Mouse (Mus musculus) heart, embryonic 15.5 days (tissue): ENCODE measurements around the gene Olfr354. TPM values are rescaled to one million over a fixed set of nuclear protein-coding genes. Genes with fewer than 3 reads are reported as not detected.

Experiments used
- ATAC-seq: fragments of 200-750 bp; cut with Nextera tagmentation; replicated peaks from 2 replicates; pipeline ENCODE4 v1.8.0; 2017; ENCODE audit warnings: low read depth, moderate TSS enrichment; ENCODE audit not compliant: insufficient number of reproducible peaks, insufficient read depth, low FRiP score
- H3K27ac ChIP-seq: fragments of 300-500 bp; sonication (generic); 2 replicates; pipeline ENCODE4 v1.5.1; 2015; ENCODE audit warnings: mild to moderate bottlenecking, inconsistent platforms
- H3K27me3 ChIP-seq: fragments of 300-500 bp; sonication (generic); 2 replicates; pipeline ENCODE4 v1.6.1; 2015; ENCODE audit warnings: inconsistent platforms
- H3K36me3 ChIP-seq: fragments of 300-500 bp; sonication (generic); 2 replicates; pipeline ENCODE4 v1.6.1; 2015; ENCODE audit warnings: mild to moderate bottlenecking, inconsistent platforms
- H3K4me1 ChIP-seq: fragments of 300-500 bp; sonication (generic); replicated peaks from 2 replicates; pipeline ENCODE4 v1.6.1; 2015; ENCODE audit warnings: inconsistent platforms
- H3K4me2 ChIP-seq: fragments of 300-500 bp; sonication (generic); 2 replicates; pipeline ENCODE4 v1.6.1; 2015; ENCODE audit warnings: inconsistent platforms, mild to moderate bottlenecking, moderate library complexity
- H3K4me3 ChIP-seq: fragments of 300-500 bp; sonication (generic); 2 replicates; pipeline ENCODE4 v1.5.1; 2015; ENCODE audit warnings: mild to moderate bottlenecking, inconsistent platforms
- H3K9ac ChIP-seq: fragments of 300-500 bp; sonication (generic); 2 replicates; pipeline ENCODE4 v1.6.1; 2015; ENCODE audit warnings: mild to moderate bottlenecking, inconsistent platforms
- H3K9me3 ChIP-seq: fragments of 300-500 bp; sonication (generic); replicated peaks from 2 replicates; pipeline ENCODE4 v1.6.1; 2016; ENCODE audit warnings: inconsistent platforms
- WGBS: fragments of 180-500 bp; shearing (Covaris S2); methylation state at CpG from one replicate; pipeline ENCODE4 v1.1.7; 2015; ENCODE audit warnings: mixed read lengths; 5-methylcytosine and 5-hydroxymethylcytosine counted together
- polyA plus RNA-seq: library from polyadenylated mRNA; unstranded; fragments of >200 nt; fragmentation: Nextera tagmentation; extraction: Ambion mirVana; gene quantifications from 2 replicates; pipeline ENCODE4 v1.2.1, GENCODE M21; 2015

Gene Olfr354
- polyA plus RNA-seq: not detected in 2 replicates

GRCm38 (mm10) chr2:36905380-36905779 is at the start of gene Olfr354:
TSS of gene Olfr354 (plus strand) at chr2:36905680.
- no peak within 1 kb of the TSS for H3K4me2 ChIP-seq
- no peak for ATAC-seq
- no peaks in the 10 kb centered on the region for H3K4me1 ChIP-seq
- no peaks in the 10 kb centered on the region; the same call in 1 of the 2 replicates for H3K9me3 ChIP-seq
- H3K9ac ChIP-seq: no peak within 1 kb of the TSS
- no peak within 1 kb of the TSS for H3K4me3 ChIP-seq
- no peak within 1 kb of the TSS for H3K27ac ChIP-seq
- no peaks in the 10 kb centered on the region for H3K27me3 ChIP-seq
- H3K36me3 ChIP-seq: no peaks in the 10 kb centered on the region

- 62% methylated on average over 1 of the region's 1 CpGs for WGBS
- Histone ChIP-seq H3K27ac (no peak within 1 kb of the TSS), H3K4me1 (no peaks in the 10 kb centered on the region), H3K4me3 (no peak within 1 kb of the TSS), H3K36me3 (no peaks in the 10 kb centered on the region), H3K27me3 (no peaks in the 10 kb centered on the region), H3K9ac (no peak within 1 kb of the TSS), H3K4me2 (no peak within 1 kb of the TSS), H3K9me3 (no peaks in the 10 kb centered on the region)
- no peak for ATAC-seq
These were observed 42.9 kb upstream of the Olfr354 start, which contains the start of gene Olfr351 for GRCm38 (mm10) chr2:36862560-36862959. TSS of gene Olfr351 (minus strand) at chr2:36862660.

GRCm38 (mm10) chr2:36868160-36868559 is 37.3 kb upstream of the Olfr354 start, which contains the start of gene Olfr352:
TSS of gene Olfr352 (plus strand) at chr2:36868460.
- H3K4me3 ChIP-seq: no peak within 1 kb of the TSS
- H3K9me3 ChIP-seq: no peaks in the 10 kb centered on the region
- H3K36me3 ChIP-seq: no peaks in the 10 kb centered on the region
- no peak within 1 kb of the TSS for H3K4me2 ChIP-seq
- H3K9ac ChIP-seq: no peak within 1 kb of the TSS
- no peaks in the 10 kb centered on the region for H3K27me3 ChIP-seq
- 67% methylated on average over 1 of the region's 1 CpGs for WGBS
- H3K4me1 ChIP-seq: no peaks in the 10 kb centered on the region
- no peak for ATAC-seq
- no peak within 1 kb of the TSS for H3K27ac ChIP-seq

GRCm38 (mm10) chr2:36892836-36893235 is 12.6 kb upstream of the Olfr354 start, which contains the start of gene Olfr353:
TSS of gene Olfr353 (minus strand) at chr2:36892936.
- Histone ChIP-seq H3K9me3 (no peaks in the 10 kb centered on the region), H3K27ac (no peak within 1 kb of the TSS), H3K4me1 (no peaks in the 10 kb centered on the region), H3K9ac (no peak within 1 kb of the TSS), H3K27me3 (no peaks in the 10 kb centered on the region), H3K4me3 (no peak within 1 kb of the TSS), H3K4me2 (no peak within 1 kb of the TSS), H3K36me3 (no peaks in the 10 kb centered on the region)
- no peak for ATAC-seq

- H3K27me3 ChIP-seq: no peaks in the 10 kb centered on the region
- H3K4me3 ChIP-seq: no peak overlapping the region
- H3K4me2 ChIP-seq: no peak overlapping the region
- no peak overlapping the region for H3K27ac ChIP-seq
- no peaks in the 10 kb centered on the region for H3K9me3 ChIP-seq
- H3K4me1 ChIP-seq: no peaks in the 10 kb centered on the region
- no peaks in the 10 kb centered on the region for H3K36me3 ChIP-seq
- H3K9ac ChIP-seq: no peak overlapping the region
- ATAC-seq: no peak
These were observed 8.4 kb upstream of the Olfr354 start for GRCm38 (mm10) chr2:36897114-36897513.

GRCm38 (mm10) chr2:36928797-36929196 is 23.3 kb downstream of the Olfr354 start, which contains the start of gene Olfr355:
TSS of gene Olfr355 (minus strand) at chr2:36928897.
- ATAC-seq: no peak
- H3K4me1 ChIP-seq: no peaks in the 10 kb centered on the region
- no peaks in the 10 kb centered on the region for H3K36me3 ChIP-seq
- no peaks in the 10 kb centered on the region for H3K27me3 ChIP-seq
- H3K4me2 ChIP-seq: no peak within 1 kb of the TSS
- no peak within 1 kb of the TSS for H3K27ac ChIP-seq
- no peak within 1 kb of the TSS for H3K4me3 ChIP-seq
- no peaks in the 10 kb centered on the region for H3K9me3 ChIP-seq
- no peak within 1 kb of the TSS for H3K9ac ChIP-seq

- Histone ChIP-seq H3K4me3 (no peak within 1 kb of the TSS), H3K27me3 (no peaks in the 10 kb centered on the region), H3K27ac (no peak within 1 kb of the TSS), H3K4me1 (no peaks in the 10 kb centered on the region), H3K9me3 (no peaks in the 10 kb centered on the region), H3K36me3 (no peaks in the 10 kb centered on the region), H3K4me2 (no peak within 1 kb of the TSS), H3K9ac (no peak within 1 kb of the TSS)
- WGBS: 77% methylated on average over 2 of the region's 2 CpGs
- no peak for ATAC-seq
These were observed 31.3 kb downstream of the Olfr354 start, which contains the start of gene Olfr356 for GRCm38 (mm10) chr2:36936821-36937220. TSS of gene Olfr356 (plus strand) at chr2:36937121.

Other genes starting within 250 kb of the Olfr354 start
- gene Olfr346, start 219.9 kb upstream of the Olfr354 start, polyA plus RNA-seq: not detected in 2 replicates
- not detected in 2 replicates for gene Olfr347, start 173.8 kb upstream of the Olfr354 start, polyA plus RNA-seq
- gene Olfr348, start 121.4 kb upstream of the Olfr354 start, polyA plus RNA-seq: not detected in 2 replicates
- not detected in 2 replicates for gene Olfr50, start 115.1 kb upstream of the Olfr354 start, polyA plus RNA-seq
- not detected in 2 replicates for gene Olfr3, start 88.6 kb upstream of the Olfr354 start, polyA plus RNA-seq
- gene Olfr350, start 59.4 kb upstream of the Olfr354 start, polyA plus RNA-seq: not detected in 2 replicates
- gene Olfr351, start 43.0 kb upstream of the Olfr354 start, polyA plus RNA-seq: not detected in 2 replicates
- gene Olfr352, start 37.2 kb upstream of the Olfr354 start, polyA plus RNA-seq: not detected in 2 replicates
- not detected in 2 replicates for gene Olfr353, start 12.7 kb upstream of the Olfr354 start, polyA plus RNA-seq
- not detected in 2 replicates for gene Olfr355, start 23.2 kb downstream of the Olfr354 start, polyA plus RNA-seq
- gene Olfr356, start 31.4 kb downstream of the Olfr354 start, polyA plus RNA-seq: not detected in 2 replicates
- gene Olfr357, start 88.1 kb downstream of the Olfr354 start, polyA plus RNA-seq: not detected in 2 replicates
- gene Olfr358, start 103.7 kb downstream of the Olfr354 start, polyA plus RNA-seq: not detected in 2 replicates
- not detected in 2 replicates for gene Olfr360, start 160.1 kb downstream of the Olfr354 start, polyA plus RNA-seq
- not detected in 2 replicates for gene Olfr361, start 183.6 kb downstream of the Olfr354 start, polyA plus RNA-seq
- not detected in 2 replicates for gene Olfr362, start 212.2 kb downstream of the Olfr354 start, polyA plus RNA-seq
- gene Olfr364-ps1, start 233.6 kb downstream of the Olfr354 start, polyA plus RNA-seq: not detected in 2 replicates